Mouse (Mus musculus): ENCODE measurements around the gene C5ar1.

Gene C5ar1

DNA sequence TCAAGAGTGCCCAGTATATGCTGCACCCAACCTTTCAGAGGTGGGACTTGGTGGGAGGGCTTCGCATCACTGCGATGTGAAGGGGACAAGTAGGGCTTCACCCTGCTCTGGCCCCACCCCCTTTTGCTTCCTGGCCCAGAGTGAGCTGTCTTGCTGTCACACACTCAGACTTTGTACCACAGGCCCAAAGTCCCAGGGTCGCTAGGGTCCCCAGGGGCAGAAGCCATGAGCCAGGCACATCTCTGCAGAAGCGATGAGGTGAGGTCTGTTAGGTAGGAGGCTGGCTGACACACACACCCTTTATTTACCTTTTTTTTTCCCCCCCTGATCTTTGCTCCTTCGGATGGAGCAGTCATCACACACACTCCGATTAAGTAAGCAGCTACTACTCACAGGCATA is 46.1 kb downstream of the C5ar1 start:
- POLR2A ChIA-PET: interaction anchor here in 1 of 4 experiments (1.4 to 2.0 kb wide), 3 partner anchors 12 to 82 kb away, joined by 3 to 5 read pairs (median 5); partner anchors contain the start of gene Ccdc9
- CTCF ChIA-PET: interaction anchor here in 3 of 4 experiments (0.5 to 1.4 kb wide), 5 partner anchors 14 to 81 kb away, joined by 3 to 4 read pairs (median 3); no protein-coding TSS in a partner anchor

DNA sequence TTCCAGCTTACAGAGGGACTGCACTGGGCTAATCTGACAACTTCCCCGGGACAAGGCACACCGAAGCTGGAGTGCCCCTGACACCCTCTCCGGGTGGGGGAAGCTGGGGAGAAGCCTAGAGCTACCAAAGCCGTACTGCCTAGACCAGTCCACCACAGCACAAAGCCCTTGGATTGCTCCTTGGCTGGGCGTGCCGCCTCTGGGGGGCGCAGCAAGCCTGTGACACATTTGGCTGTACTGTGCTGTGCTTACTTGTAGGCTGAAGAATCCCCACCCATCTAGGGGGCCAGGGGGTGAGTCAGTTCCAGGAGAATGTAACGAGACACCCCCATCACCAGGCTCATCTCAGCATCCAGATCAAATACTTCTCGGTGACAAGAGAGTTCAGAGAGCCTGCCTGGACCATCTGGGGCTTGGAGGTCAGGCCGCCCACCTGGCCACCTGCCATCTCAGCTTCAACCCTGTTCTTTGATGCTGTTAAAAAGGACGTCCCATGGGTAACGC is 48.4 kb downstream of the C5ar1 start:
- CTCF ChIA-PET: no interaction called here

DNA sequence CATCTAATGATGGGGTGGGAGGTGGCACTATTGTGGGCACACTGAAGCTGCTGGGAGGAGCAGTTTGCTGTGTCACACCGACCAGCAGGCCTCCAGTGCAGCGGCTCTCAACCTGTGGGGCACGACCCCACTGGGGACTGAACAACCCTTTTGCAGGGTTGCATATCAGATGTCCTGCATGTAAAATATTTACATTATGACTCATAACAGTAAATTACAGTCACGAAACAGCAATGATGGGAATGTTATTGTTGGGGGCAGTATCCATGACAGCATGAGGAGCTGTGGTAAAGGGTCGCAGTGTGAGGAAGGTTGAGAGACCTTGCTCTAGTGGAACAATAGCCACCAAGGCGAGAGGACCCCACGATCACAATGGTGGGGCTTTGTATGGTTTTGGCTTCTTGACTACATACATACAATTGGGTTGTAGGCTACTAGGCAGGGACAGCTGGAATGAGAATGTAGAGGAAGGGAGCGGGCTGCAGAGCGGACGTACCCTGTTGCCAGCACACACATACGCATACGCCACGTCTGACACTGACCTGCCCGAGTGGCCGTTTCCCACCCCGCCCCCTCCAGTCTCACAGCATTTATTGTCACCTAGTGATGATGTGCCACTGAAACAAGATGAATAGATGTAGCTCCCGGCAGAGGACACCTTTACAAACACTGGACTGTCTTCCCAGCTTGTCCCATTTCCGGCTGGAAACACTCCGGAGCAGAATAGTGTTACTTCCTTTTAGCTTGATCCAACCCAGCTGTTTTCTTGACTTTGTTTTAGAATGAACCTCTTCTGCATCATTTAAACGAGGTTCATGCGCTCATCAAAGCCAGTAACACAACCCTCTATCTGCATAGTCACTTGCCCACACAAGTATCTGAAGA is 50.3 kb downstream of the C5ar1 start:
- CTCF ChIA-PET: no interaction called here
- POLR2A ChIA-PET: interaction anchor here in 2 of 4 experiments (0.6 to 1.0 kb wide), 2 partner anchors 12 to 725 kb away, joined by 3 to 4 read pairs; no protein-coding TSS in a partner anchor

More for the DNA sequence above, 48.4 kb downstream of the C5ar1 start:
- POLR2A ChIA-PET: interaction anchor here in 1 of 4 experiments (0.6 to 1.3 kb wide), 3 partner anchors 14 to 81 kb away, joined by 3 read pairs; partner anchors contain the start of gene Slc8a2

DNA sequence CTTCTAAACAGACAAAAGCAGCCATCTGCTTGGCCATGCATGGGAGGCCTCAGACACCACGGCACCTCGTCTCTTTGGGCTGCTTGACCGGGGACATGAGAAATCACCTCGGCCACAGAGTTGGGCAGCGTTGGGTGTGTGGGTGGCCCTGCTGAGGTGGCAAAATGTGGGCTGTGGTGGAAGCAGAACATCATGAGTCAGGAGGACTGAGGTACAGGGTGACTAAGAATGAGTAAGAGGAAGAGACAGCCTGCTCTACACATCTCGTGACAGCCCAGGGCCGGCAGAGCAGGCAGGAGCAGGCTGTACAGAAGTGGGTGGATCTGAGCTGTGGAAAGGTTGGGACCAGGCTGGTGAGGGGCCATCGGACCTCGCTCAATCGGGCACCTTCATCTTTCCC is 51.8 kb downstream of the C5ar1 start:
- CTCF ChIA-PET: interaction anchor here in 1 of 4 experiments (0.9 to 1.2 kb wide), 2 partner anchors 19 to 55 kb away, joined by 3 read pairs; no protein-coding TSS in a partner anchor
- POLR2A ChIA-PET: no interaction called here

DNA sequence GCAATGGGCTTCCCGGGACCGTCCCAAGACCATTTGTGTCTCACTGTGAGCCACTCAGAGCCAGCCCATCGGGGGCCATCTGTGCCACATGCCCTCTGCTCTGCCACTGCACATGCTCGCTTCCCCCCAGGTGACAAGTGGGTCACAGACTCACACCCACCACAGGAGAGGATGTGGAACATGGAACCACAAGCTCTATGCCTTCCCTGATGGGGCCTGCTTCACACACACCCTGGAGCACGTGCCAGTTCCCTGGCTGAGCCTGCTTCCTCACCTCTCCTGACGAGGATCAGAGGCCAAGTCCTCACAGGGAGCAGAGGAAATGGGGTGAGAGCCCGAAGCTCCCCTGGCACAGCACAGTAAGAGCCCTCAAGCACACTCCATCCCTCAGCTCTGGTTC is 52.3 kb downstream of the C5ar1 start:
- CTCF ChIA-PET: interaction anchor here in 2 of 4 experiments (0.5 to 1.2 kb wide), 3 partner anchors 14 to 56 kb away, joined by 3 read pairs; no protein-coding TSS in a partner anchor
- POLR2A ChIA-PET: no interaction called here

DNA sequence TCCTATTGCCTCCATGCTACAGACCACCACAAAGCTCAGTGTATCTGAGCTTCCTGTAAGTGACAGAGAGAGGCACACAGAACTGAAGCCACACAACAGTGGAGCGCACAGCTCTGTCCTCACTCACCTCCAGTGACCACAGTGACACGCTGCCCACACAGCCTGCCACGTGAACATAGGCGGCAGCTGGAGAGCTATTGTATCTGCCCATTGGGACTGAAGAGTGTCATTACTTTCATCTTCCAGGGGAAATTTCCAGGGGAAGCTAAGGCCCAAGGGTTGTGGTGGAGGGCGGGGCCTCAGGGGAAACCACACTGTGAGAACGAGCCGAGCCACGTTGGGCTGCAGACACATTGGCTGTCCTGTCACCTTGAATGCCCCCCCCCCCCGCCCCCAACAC is 54.5 kb downstream of the C5ar1 start:
- POLR2A ChIA-PET: interaction anchor here in 1 of 4 experiments (0.5 kb wide), 1 partner anchor 8 kb away, joined by 3 read pairs; no protein-coding TSS in a partner anchor
- CTCF ChIA-PET: interaction anchor here (0.5 to 1.5 kb wide), 10 partner anchors 9 to 257 kb away, joined by 3 to 17 read pairs (median 4); partner anchors contain the start of gene Meis3 (in 1 of the 4)

DNA sequence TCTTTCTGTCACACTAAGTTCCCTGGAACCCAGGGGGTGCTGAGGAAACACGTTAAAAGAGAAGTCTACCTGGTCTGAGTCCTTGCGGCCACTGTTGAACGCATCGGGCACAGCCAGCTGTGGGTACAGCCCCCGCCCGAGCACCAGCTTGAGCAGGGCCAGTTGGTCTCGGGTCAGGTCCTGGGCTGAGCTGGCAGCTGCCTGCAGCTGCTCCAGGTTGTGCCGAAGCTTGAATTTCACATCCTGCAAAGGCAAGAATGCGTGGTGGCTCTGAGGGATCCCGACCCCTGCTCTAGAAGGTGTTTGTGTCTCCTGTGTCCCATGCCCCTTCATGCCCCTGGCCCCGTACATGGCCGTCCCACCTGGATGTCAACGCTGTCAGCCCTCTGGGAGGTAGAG is 55.8 kb downstream of the C5ar1 start:
- POLR2A ChIA-PET: interaction anchor here in 1 of 4 experiments (0.5 kb wide), 1 partner anchor 19 kb away, joined by 5 read pairs; no protein-coding TSS in a partner anchor
- CTCF ChIA-PET: interaction anchor here (0.6 to 1.0 kb wide), 6 partner anchors 29 to 228 kb away, joined by 3 to 4 read pairs (median 3); partner anchors contain the start of gene Meis3 (in 1 of the 4)

DNA sequence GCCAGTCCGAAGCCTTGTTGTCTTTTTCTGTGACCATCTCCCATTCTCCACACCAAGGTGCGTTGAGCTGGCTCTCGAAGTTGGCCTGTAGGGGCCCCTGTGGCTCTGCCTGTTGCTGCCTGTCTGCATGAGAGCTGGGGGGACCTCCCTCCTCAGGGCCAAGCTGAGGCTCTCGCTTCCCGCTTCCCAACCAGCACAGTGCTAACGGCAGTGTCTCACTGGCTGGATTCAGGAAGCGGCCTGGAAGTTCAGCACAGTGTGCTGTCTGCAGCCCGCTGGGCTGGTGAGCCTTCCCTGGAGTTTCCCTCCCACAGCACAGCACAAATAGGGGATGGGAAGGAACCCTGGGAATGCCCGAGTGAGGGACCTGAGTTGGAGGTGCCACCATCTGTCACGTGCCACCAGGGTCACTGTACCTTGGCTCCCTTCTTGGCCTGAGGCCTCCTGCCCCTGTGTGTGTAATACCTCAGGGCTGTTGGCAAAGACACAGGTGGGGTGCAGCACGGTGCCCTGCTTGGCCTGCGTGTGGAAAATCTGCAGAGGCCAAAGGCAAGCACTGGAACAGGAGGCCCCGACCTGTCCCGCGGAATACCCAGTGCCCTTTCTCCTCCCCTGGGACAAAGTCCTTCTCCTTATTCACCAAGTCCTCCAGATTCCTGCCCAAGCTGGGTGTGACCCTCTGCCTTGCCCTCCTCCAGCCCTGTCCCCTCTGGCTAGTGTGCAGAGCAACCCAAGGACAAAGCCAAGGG is 56.4 kb downstream of the C5ar1 start:
- POLR2A ChIA-PET: interaction anchor here in 2 of 4 experiments (0.5 to 1.0 kb wide), 2 partner anchors 20 to 28 kb away, joined by 3 to 5 read pairs; no protein-coding TSS in a partner anchor
- CTCF ChIA-PET: interaction anchor here in 3 of 4 experiments (0.7 to 1.4 kb wide), 4 partner anchors 60 to 260 kb away, joined by 3 to 9 read pairs (median 3); partner anchors contain the start of gene Inafm1 (in 1 of the 3)

DNA sequence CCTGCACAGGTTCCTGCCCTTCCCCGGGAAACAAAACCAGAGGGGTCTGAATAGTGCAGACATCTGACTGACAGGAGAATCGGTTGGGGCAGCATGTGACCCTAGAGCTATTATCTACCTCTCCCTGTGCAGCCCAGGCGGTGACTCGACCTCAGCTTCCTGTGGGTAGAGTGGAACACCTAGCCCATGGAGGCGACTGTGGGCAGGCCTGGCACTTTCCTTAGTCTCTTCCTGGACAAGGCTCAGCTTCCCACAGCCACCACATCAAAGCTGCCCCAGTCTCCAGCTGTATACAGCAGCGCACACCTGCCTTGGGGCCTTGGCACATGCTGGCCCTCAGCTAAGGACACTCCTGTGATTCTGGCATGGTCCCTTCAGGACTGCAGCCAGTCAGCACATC is 58.2 kb downstream of the C5ar1 start:
- ChIA-PET CTCF (interaction anchor here in 3 of 4 experiments (0.6 to 1.1 kb wide), 5 partner anchors 26 to 225 kb away, joined by 3 to 8 read pairs (median 5); partner anchors contain the start of gene Meis3 (in 1 of the 3)), POLR2A (interaction anchor here in 1 of 4 experiments (1.0 to 1.3 kb wide), 3 partner anchors 12 to 72 kb away, joined by 3 to 5 read pairs (median 3); partner anchors contain the start of gene Slc8a2)

DNA sequence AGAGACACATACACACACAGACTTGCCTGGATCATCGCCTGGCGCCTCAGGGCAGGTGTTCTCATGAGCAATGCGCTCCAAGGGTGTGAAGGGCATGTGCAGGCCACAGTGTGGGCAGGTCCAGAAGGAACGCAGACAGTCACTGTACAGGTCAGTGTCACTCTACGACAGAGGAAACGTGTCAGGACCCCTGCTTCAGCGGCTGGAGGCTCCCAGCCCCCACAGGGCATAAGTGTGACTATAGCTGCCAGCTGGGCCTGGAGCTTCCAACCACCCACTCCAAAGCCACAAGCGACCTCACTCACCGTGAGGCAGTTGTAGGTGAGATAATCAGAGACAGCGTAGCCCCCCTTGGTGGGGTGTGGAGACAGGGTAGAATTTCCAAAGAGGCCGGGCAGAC is 60.8 kb downstream of the C5ar1 start:
- POLR2A ChIA-PET: interaction anchor here in 1 of 4 experiments (0.6 kb wide), 1 partner anchor 64 kb away, joined by 3 read pairs; no protein-coding TSS in a partner anchor
- CTCF ChIA-PET: interaction anchor here in 2 of 4 experiments (0.6 to 1.8 kb wide), 3 partner anchors 14 to 64 kb away, joined by 3 to 12 read pairs (median 7); partner anchors contain the start of gene Meis3 (in 1 of the 2)

DNA sequence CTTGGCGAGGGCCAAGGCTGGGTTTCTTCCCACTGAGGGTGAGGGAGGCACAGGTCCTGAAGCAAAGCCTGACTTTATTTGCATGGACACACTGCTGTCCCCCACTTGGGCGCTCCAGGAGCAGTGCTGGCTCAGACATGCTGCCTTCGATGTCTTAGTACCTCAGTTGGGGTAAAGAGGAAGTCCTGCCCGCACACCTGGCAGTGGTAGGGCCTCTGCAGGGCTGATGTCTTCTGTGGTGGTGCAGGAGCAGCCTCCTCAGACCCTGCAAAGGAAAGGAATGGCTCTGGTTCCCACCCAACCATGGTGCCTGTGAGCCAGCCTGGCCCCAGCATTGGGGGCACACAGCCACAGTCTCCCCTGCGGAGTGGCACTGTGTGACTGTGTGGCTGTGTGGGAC is 62.2 kb downstream of the C5ar1 start:
- POLR2A ChIA-PET: interaction anchor here in 1 of 4 experiments (0.6 kb wide), 1 partner anchor 8 kb away, joined by 3 read pairs; no protein-coding TSS in a partner anchor
- CTCF ChIA-PET: interaction anchor here in 2 of 4 experiments (0.6 to 1.0 kb wide), 2 partner anchors 66 to 268 kb away, joined by 3 to 6 read pairs; no protein-coding TSS in a partner anchor

Data from embryonic stem cell, embryonic (primary cell).